Mouse (Mus musculus): ENCODE data around the gene C330021F23Rik.

GRCm38 (mm10) chr8:3593470-3593869, 25.7 kb downstream of the C330021F23Rik start:
- TF ChIP-seq EP300 (IDR thresholded peaks at IDR 0.05; ENCODE audit: insufficient read depth, low read depth, low read length) = no peak
- TF ChIP-seq POLR2A (IDR thresholded peaks at IDR 0.05; ENCODE audit: insufficient read depth, low read length) = no peak

All from ES-Bruce4 (cell line).